Mouse (Mus musculus) Patski (cell line): ENCODE results near the gene Spock2. TPM values are rescaled to one million over a fixed set of nuclear protein-coding genes. Genes with fewer than 3 reads are reported as not detected.
A peak's percentile ranks its signal among the peaks of the same experiment; 100 is the strongest.

ENCODE experiments used
- ATAC-seq: fragments of 100-300 bp; one replicate; pipeline ENCODE4 v1.8.0; 2021
- CTCF ChIA-PET: fragments of 350-600 bp; sonication (Branson Sonifier 250); formaldehyde crosslinking; loops from one replicate; lab custom pipeline; 2022; ENCODE audit warnings: inconsistent platforms; lab: Charles Lee
- POLR2A ChIA-PET: fragments of 350-600 bp; sonication (Branson Sonifier 250); formaldehyde crosslinking; loops from one replicate; lab custom pipeline; 2022; ENCODE audit warnings: antibody characterized with exemption, inconsistent platforms; lab: Charles Lee
- DNase-seq: peaks from one replicate; pipeline ENCODE4 v3.0.0-alpha.2; 2011; ENCODE audit warnings: low read depth, low spot score
- H3K27me3 ChIP-seq: fragments of 371-371 bp; one replicate; pipeline ENCODE4 v1.5.1; 2021
- CTCF ChIP-seq: fragments of 100-300 bp; IDR thresholded peaks from one replicate; pipeline ENCODE4 v1.5.1; 2021
- in situ Hi-C: fragments of 300-500 bp; cut with MboI; formaldehyde crosslinking; loops from 3 replicates; pipeline ENCODE4 v1.11.1; 2018; ENCODE audit warnings: low pct_unique_long_range_greater_than_20kb, mixed read lengths
- polyA plus RNA-seq: library from polyadenylated mRNA; unstranded; gene quantifications from one replicate; pipeline ENCODE4 v1.2.3, GENCODE M21; 2021

The Spock2 gene
- polyA plus RNA-seq: 0.08 TPM

DNA sequence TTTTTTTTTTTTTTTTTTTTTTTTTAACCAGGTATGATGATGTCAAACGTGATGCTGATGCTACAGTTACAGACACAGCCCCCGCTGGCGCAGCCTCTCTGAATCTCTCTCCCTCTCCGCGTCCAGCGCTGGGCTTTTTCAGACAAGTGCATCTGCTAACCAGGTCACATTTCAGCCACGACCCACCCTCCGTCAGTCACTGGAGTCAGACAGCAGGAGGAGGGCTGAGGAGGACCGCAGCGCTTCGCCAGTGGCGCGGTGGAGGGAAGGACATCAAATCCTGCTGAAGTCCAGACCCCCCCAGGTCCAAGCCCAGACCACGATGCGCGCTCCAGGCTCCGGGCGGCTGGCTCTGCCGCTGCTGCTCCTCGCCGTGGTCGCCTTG is at the start of gene Spock2:
TSS of gene Spock2 (plus strand) at position 74 of the 385 bp plus-strand sequence.
- DNase-seq (no peak), ATAC-seq (no peak)
- no peak for TF ChIP-seq CTCF
- peaks cover 10% of the 10 kb centered on the region for H3K27me3 ChIP-seq
- POLR2A ChIA-PET: no interaction called here
- CTCF ChIA-PET: no interaction called here
- in situ Hi-C loops: no loop called here

GRCm38 (mm10) chr10:60062173-60062572 is 43.8 kb upstream of the Spock2 start:
- ATAC-seq: no peak
- no peak for DNase-seq
- TF ChIP-seq CTCF: no peak
- POLR2A ChIA-PET: no interaction called here
- CTCF ChIA-PET: interaction anchor here (0.7 kb wide), 1 partner anchor 51 kb away, joined by 3 read pairs; no protein-coding TSS in a partner anchor
- no peaks in the 10 kb centered on the region for H3K27me3 ChIP-seq
- in situ Hi-C loops: loop anchor here (5.0 kb wide), 1 partner anchor 40 kb away; no protein-coding TSS in a partner anchor

DNA sequence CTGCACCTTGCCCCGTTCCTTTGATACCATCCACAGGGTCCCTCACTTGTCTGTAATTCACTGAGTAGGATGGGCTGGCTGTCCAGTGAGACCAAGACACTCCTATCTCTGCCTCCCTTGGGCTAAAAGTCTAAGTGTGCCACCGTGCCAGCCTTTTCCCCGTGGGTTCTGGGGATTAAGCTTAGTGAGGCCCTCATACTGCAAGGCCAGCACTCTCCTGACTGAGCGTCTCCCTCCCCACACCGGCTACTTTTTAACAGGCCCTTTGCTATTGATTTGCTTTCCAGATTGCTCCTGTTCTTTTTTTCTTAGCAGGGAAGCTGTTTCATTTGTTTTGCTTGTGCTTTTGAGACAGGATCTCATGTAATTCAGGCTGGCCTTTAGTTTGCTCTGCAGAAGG is 43.1 kb upstream of the Spock2 start:
- H3K27me3 ChIP-seq: no peaks in the 10 kb centered on the region
- ChIA-PET POLR2A (interaction anchor here (0.5 to 1.0 kb wide), 2 partner anchors 14 to 17 kb away, joined by 3 to 4 read pairs; no protein-coding TSS in a partner anchor), CTCF (interaction anchor here (1.3 kb wide), 1 partner anchor 16 kb away, joined by 6 read pairs; no protein-coding TSS in a partner anchor)
- TF ChIP-seq CTCF: no peak
- ATAC-seq (no peak), DNase-seq (no peak)
- in situ Hi-C loops: loop anchor here (5.0 kb wide), 1 partner anchor 41 kb away; no protein-coding TSS in a partner anchor

DNA sequence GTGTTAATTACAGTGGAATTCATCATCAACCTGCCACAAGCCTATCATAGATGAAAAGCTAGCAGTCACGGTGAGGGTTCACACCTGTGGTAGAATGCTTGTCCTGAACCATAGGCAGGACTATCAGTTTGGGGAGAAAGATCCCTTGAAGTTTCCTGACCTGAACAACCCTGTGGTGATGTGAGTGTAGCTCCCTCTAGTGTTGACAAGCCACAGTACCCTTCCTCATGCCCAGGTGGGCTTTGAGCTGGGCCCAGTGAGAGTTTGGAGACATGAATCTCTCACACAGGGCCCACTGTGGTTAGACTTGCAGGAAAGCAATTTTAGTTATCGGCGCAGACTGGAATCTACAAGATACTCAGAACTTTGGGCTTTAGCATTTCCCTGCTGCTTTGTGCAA is 39.5 kb upstream of the Spock2 start:
- POLR2A ChIA-PET: no interaction called here
- in situ Hi-C loops: loop anchor here (5.0 kb wide), 1 partner anchor 179 kb away; no protein-coding TSS in a partner anchor
- no peak for DNase-seq
- peak; percentile 87 for TF ChIP-seq CTCF
- ATAC-seq: no peak
- no peaks in the 10 kb centered on the region for H3K27me3 ChIP-seq
- CTCF ChIA-PET: interaction anchor here (0.6 to 2.2 kb wide), 18 partner anchors 9 to 172 kb away, joined by 3 to 15 read pairs (median 4); no protein-coding TSS in a partner anchor

- CTCF ChIA-PET: interaction anchor here (1.3 kb wide), 1 partner anchor 9 kb away, joined by 3 read pairs; no protein-coding TSS in a partner anchor
- in situ Hi-C loops: no loop called here
- TF ChIP-seq CTCF: no peak
- H3K27me3 ChIP-seq: no peaks in the 10 kb centered on the region
- DNase-seq: no peak
- POLR2A ChIA-PET: no interaction called here
- ATAC-seq: no peak
These were observed 30.9 kb upstream of the Spock2 start for GRCm38 (mm10) chr10:60075159-60075558.

- CTCF ChIA-PET: interaction anchor here (2.5 kb wide), 1 partner anchor 11 kb away, joined by 8 read pairs; no protein-coding TSS in a partner anchor
- no peak for ATAC-seq
- H3K27me3 ChIP-seq: no peaks in the 10 kb centered on the region
- POLR2A ChIA-PET: no interaction called here
- in situ Hi-C loops: no loop called here
- DNase-seq: no peak
- TF ChIP-seq CTCF: no peak
These were observed 28.8 kb upstream of the Spock2 start for GRCm38 (mm10) chr10:60077226-60077625.

DNA sequence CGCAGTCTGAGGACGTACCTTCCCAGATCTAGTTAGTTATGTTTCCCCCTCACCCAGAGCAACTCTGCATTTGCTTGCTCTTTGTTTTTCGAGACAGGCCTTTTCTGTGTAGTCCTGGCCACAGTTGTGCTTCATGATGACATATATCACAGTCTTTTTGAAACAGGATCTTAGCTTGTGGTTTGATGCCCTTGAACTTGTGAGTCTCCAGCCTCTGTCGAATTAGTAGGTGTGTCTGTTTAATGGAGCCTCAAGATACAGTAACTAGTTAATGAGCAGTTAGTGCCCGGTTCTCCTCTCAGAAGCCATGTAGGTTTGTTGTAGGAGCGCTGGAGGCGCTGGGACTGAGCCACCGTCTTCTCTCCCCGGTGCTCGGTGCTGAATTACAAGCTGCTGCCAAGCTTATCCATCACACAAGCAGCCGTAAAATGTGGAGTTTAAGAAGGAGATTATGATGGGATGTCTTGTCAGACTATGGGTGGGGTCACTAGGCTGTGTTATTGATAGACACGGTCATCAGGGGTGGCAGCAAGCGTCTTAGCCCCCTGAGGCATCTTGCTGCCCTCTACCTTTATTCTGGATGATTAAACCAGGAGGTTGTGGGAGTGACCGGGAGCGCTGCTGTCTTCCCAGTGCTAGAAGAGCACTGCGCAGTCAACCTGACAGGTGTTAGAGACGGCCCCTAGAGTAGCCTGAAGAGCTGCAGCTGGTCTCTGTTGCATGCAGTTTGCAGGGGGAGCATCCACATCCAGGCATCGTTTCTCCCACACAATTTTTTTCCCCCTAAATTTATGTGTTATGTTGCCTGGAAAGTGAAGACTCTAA is 28.1 kb upstream of the Spock2 start:
- ChIA-PET CTCF (interaction anchor here (1.7 to 2.5 kb wide), 2 partner anchors 11 to 14 kb away, joined by 6 to 8 read pairs; no protein-coding TSS in a partner anchor), POLR2A (no interaction called here)
- DNase-seq (no peak), ATAC-seq (no peak)
- TF ChIP-seq CTCF: no peak
- in situ Hi-C loops: no loop called here
- H3K27me3 ChIP-seq: no peaks in the 10 kb centered on the region

- ChIA-PET CTCF (interaction anchor here (1.7 to 2.5 kb wide), 2 partner anchors 12 to 15 kb away, joined by 6 to 8 read pairs; no protein-coding TSS in a partner anchor), POLR2A (no interaction called here)
- in situ Hi-C loops: no loop called here
- no peak for ATAC-seq
- no peak for TF ChIP-seq CTCF
- no peak for DNase-seq
- H3K27me3 ChIP-seq: no peaks in the 10 kb centered on the region
These were observed 27.5 kb upstream of the Spock2 start for GRCm38 (mm10) chr10:60078561-60078917.

DNA sequence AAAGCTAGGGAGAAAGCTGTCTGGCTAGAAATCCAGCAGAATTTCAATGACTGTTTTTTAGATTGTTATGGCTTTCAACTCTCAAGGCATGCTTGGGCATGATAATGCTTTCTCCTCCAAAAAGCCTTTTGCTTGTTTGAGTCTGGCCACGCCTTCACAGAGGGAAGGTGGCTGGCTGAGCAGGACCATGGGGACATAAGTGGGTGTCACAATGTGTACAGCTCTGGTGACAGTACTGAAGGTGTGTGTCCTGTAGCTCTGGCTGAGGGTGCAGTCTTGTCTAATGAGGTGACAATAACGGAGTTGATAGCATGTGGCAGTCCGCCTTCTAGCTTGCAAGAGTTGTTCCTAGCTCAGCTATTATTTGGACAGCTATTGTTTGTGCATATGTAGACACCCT is 25.8 kb upstream of the Spock2 start:
- CTCF ChIA-PET: interaction anchor here (2.2 kb wide), 1 partner anchor 13 kb away, joined by 7 read pairs; no protein-coding TSS in a partner anchor
- TF ChIP-seq CTCF: no peak
- in situ Hi-C loops: no loop called here
- no peak for DNase-seq
- ATAC-seq: no peak
- no peaks in the 10 kb centered on the region for H3K27me3 ChIP-seq
- POLR2A ChIA-PET: interaction anchor here (0.5 kb wide), 1 partner anchor 34 kb away, joined by 3 read pairs; no protein-coding TSS in a partner anchor

GRCm38 (mm10) chr10:60080601-60080981 is 25.4 kb upstream of the Spock2 start:
- no peaks in the 10 kb centered on the region for H3K27me3 ChIP-seq
- in situ Hi-C loops: no loop called here
- POLR2A ChIA-PET: no interaction called here
- CTCF ChIA-PET: interaction anchor here (2.2 kb wide), 1 partner anchor 14 kb away, joined by 7 read pairs; no protein-coding TSS in a partner anchor
- no peak for DNase-seq
- no peak for TF ChIP-seq CTCF
- peak; percentile 37 for ATAC-seq
